Mouse (Mus musculus): Measurements from ENCODE around the gene Skint5. TPM values are rescaled to one million over a fixed set of nuclear protein-coding genes. Genes with fewer than 3 reads are reported as not detected.
"Not testable (repeated sequence)": the region's sequence is repeated elsewhere in the genome, so short reads cannot be mapped to it uniquely, and the experiment has no call there.

The Skint5 gene
- not detected in 2 replicates for polyA plus RNA-seq (2016; fragmentation: Nextera tagmentation; extraction: Ambion mirVana)

DNA sequence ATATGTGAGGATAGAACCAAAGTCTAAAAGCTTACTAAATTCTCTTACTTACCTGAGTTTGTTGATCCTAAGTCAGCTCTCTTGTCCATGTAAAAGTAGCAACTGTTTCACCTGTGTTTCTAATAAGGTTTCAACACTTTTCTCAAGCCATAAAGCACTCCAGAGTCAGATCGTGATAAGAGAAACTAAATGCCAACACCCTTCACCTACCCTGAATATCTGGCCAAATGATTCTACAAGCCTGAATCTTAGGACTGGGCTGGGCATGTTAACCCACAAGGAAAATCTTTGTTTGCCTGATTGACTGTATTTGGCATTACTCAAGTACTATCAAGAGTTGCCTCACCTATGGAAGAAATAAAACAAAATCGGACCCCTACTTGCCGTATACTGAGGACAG is at the start of gene Skint5:
Gene Skint5 (minus strand): TSS at position 101 of the 400 bp plus-strand sequence.
- H3K27ac ChIP-seq, result no peak within 1 kb of the TSS
- H3K4me3 ChIP-seq, result no peak within 1 kb of the TSS
- H3K27me3 ChIP-seq (ENCODE audit: low read depth, poor library complexity, severe bottlenecking), result no peaks in the 10 kb centered on the region
- DNase-seq (ENCODE audit: low spot score), result no peak
- 97% methylated on average over 3 of the region's 3 CpGs for WGBS
- peaks cover 3% of the 10 kb centered on the region; the same call in 1 of the 2 replicates for H3K9me3 ChIP-seq (replicated peaks)
- H3K4me1 ChIP-seq, result no peaks in the 10 kb centered on the region
- no peaks in the 10 kb centered on the region for H3K36me3 ChIP-seq

- Histone ChIP-seq H3K27me3 (ENCODE audit: low read depth, poor library complexity, severe bottlenecking) (no peaks in the 10 kb centered on the region), H3K27ac (no peak overlapping the region), H3K4me3 (no peak overlapping the region), H3K36me3 (no peaks in the 10 kb centered on the region), H3K4me1 (no peaks in the 10 kb centered on the region), H3K9me3 (replicated peaks) (peaks cover 4% of the 10 kb centered on the region; the same call in 1 of the 2 replicates)
- DNase-seq (ENCODE audit: low spot score), result no peak
- 86% methylated on average over 1 of the region's 1 CpGs for WGBS
Observed at GRCm38 (mm10) chr4:113957343-113957742, 42.0 kb downstream of the Skint5 start.

DNA sequence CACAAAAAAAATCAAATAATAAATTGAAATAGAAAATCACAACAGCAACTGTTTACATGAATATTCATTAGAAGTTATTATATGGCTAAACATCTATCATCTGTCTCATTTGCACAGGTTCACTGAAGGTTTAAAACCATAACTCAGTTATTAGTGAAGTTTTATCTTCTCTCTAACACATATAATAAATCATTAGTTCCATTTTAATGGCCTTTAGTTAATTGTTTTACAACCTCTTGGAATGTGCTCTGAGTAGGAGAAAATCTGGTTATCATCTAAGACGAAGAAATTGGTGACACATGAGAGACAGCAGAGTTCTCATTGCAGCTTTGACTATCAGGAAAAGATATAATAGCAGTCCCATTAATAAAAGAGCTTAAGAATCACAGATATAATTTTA is 235.1 kb downstream of the Skint5 start:
- 58% methylated on average over 1 of the region's 1 CpGs for WGBS
- no peak for DNase-seq (ENCODE audit: low spot score)
- no peaks in the 10 kb centered on the region for H3K4me1 ChIP-seq

GRCm38 (mm10) chr4:113763684-113764083 is 235.6 kb downstream of the Skint5 start:
- no peak for DNase-seq (ENCODE audit: low spot score)
- Histone ChIP-seq H3K4me1 (no peaks in the 10 kb centered on the region), H3K36me3 (no peaks in the 10 kb centered on the region), H3K27ac (no peak overlapping the region), H3K27me3 (ENCODE audit: low read depth, poor library complexity, severe bottlenecking) (no peaks in the 10 kb centered on the region), H3K9me3 (replicated peaks) (no peaks in the 10 kb centered on the region), H3K4me3 (no peak overlapping the region)
- 57% methylated on average over 1 of the region's 1 CpGs for WGBS

More for the DNA sequence above, 235.1 kb downstream of the Skint5 start:
- no peak overlapping the region for H3K4me3 ChIP-seq
- no peak overlapping the region for H3K27ac ChIP-seq
- H3K27me3 ChIP-seq (ENCODE audit: low read depth, poor library complexity, severe bottlenecking), result no peaks in the 10 kb centered on the region
- H3K36me3 ChIP-seq, result no peaks in the 10 kb centered on the region
- H3K9me3 ChIP-seq (replicated peaks), result no peaks in the 10 kb centered on the region

DNA sequence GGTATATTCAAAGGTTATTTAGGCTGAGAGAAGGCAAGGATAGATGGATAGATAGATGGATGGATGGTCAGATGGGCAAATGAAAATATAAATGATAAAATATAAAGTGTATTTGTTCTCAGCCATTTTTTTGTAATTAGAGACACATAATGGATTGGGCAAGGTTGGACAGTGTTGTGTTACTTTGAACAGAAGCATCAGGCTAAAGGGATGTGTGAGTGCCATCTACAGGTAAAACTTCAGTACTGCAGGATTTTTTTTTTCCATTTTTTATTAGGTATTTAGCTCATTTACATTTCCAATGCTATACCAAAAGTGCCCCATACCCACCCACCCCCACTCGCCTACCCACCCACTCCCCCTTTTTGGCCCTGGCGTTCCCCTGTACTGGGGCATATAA is 551.1 kb downstream of the Skint5 start:
- not testable (repeated sequence) for H3K27me3 ChIP-seq (ENCODE audit: low read depth, poor library complexity, severe bottlenecking); H3K9me3 ChIP-seq (replicated peaks); H3K4me1 ChIP-seq; H3K36me3 ChIP-seq; DNase-seq (ENCODE audit: low spot score); H3K4me3 ChIP-seq; H3K27ac ChIP-seq
- WGBS, result 61% methylated on average over 2 of the region's 2 CpGs

Other genes starting within 250 kb of the Skint5 start
- gene Skint11, start 163.9 kb upstream of the Skint5 start, polyA plus RNA-seq (2016; fragmentation: Nextera tagmentation; extraction: Ambion mirVana), result not detected in 2 replicates